Mouse (Mus musculus): ENCODE data around the gene Tctex1d4. TPM values are rescaled to one million over a fixed set of nuclear protein-coding genes. Genes with fewer than 3 reads are reported as not detected.
A peak's percentile ranks its signal among the peaks of the same experiment; 100 is the strongest.

Gene Tctex1d4
- polyA plus RNA-seq, 1 experiment from 2014 or later, result not detected

- under 1% methylated on average over 52 of the region's 52 CpGs for WGBS
- Histone ChIP-seq H3K27ac (replicated peaks) (peak within 1 kb of the TSS; percentile 94), H3K36me3 (peaks cover 65% of the 10 kb centered on the region)
Observed at GRCm38 (mm10) chr4:117155792-117156355, 29.3 kb downstream of the Tctex1d4 start, which contains the start of gene Rps8. Gene Rps8, minus strand, starts transcription at chr4:117156243.

GRCm38 (mm10) chr4:117156372-117156771 lies 29.8 kb downstream of the Tctex1d4 start:
- peak overlapping the region; percentile 85 for H3K4me3 ChIP-seq
- peak overlapping the region; percentile 94 for H3K27ac ChIP-seq (replicated peaks)
- ATAC-seq (ENCODE audit: extremely low read depth, insufficient number of reproducible peaks, low FRiP score, low TSS enrichment), result no peak
- 31% methylated on average over 6 of the region's 6 CpGs for WGBS
- H3K36me3 ChIP-seq, result peaks cover 65% of the 10 kb centered on the region
- H3K9ac ChIP-seq, result peak overlapping the region; percentile 99
- H3K27me3 ChIP-seq (replicated peaks), result no peaks in the 10 kb centered on the region
- peak overlapping the region; percentile 77 for H3K4me2 ChIP-seq
- peaks cover 29% of the 10 kb centered on the region for H3K4me1 ChIP-seq
- H3K9me3 ChIP-seq, result no peaks in the 10 kb centered on the region

More at GRCm38 (mm10) chr4:117155792-117156355, 29.3 kb downstream of the Tctex1d4 start, which contains the start of gene Rps8:
- peak within 1 kb of the TSS; percentile 99 for H3K9ac ChIP-seq
- peak; percentile 76 for ATAC-seq (ENCODE audit: extremely low read depth, insufficient number of reproducible peaks, low FRiP score, low TSS enrichment)
- H3K4me2 ChIP-seq, result peak within 1 kb of the TSS; percentile 77
- H3K27me3 ChIP-seq (replicated peaks), result no peaks in the 10 kb centered on the region
- peaks cover 29% of the 10 kb centered on the region for H3K4me1 ChIP-seq
- H3K9me3 ChIP-seq, result no peaks in the 10 kb centered on the region
- peak within 1 kb of the TSS; percentile 85 for H3K4me3 ChIP-seq

DNA sequence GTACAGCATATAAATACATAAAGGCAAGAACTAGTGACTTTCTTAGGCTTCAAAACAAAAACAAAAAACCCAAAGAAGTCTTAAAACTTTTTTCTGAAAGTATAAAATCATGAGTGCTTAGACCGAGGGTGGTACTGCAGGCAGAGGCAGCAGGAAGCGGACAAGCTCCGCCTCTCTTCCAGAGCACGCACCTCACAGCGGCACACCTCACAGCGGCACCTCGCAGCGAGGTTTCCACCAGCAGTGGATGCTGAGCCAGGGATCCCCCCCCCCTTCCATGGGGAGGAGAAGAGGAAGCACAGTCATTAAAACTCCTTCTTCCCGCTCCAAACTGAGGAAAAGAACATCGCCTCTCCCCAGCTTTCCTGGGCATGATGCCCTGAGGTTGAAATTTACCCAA lies 33.1 kb downstream of the Tctex1d4 start:
- Histone ChIP-seq H3K4me2 (no peak overlapping the region), H3K36me3 (peaks cover 66% of the 10 kb centered on the region), H3K27me3 (replicated peaks) (no peaks in the 10 kb centered on the region), H3K4me1 (peaks cover 4% of the 10 kb centered on the region), H3K9ac (no peak overlapping the region), H3K27ac (replicated peaks) (no peak overlapping the region), H3K4me3 (no peak overlapping the region), H3K9me3 (no peaks in the 10 kb centered on the region)
- 82% methylated on average over 10 of the region's 10 CpGs for WGBS
- no peak for ATAC-seq (ENCODE audit: extremely low read depth, insufficient number of reproducible peaks, low FRiP score, low TSS enrichment)

DNA sequence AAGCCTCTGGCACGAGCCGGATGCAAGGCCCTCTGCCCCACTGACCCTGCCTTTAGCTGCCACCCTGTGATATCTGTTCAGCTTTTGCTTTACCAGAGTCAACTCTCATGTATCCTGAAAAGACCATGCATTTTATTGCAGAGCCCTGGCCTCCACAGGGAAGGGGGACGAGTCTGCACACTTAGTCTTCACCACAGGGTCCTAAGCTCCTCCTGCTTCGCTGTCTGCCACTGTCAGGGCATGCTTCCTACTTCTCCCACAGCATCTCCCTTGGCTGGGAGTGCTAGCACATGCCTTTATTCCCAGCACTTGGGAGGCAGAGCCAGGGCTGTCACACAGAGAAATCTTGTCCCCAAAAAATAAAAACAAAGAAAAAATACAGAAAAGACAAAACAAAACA lies 34.6 kb downstream of the Tctex1d4 start:
- 79% methylated on average over 4 of the region's 4 CpGs for WGBS
- Histone ChIP-seq H3K36me3 (peaks cover 79% of the 10 kb centered on the region), H3K4me3 (no peak overlapping the region), H3K27ac (replicated peaks) (no peak overlapping the region), H3K27me3 (replicated peaks) (no peaks in the 10 kb centered on the region), H3K4me2 (no peak overlapping the region), H3K9ac (no peak overlapping the region), H3K9me3 (no peaks in the 10 kb centered on the region), H3K4me1 (no peaks in the 10 kb centered on the region)
- no peak for ATAC-seq (ENCODE audit: extremely low read depth, insufficient number of reproducible peaks, low FRiP score, low TSS enrichment)

DNA sequence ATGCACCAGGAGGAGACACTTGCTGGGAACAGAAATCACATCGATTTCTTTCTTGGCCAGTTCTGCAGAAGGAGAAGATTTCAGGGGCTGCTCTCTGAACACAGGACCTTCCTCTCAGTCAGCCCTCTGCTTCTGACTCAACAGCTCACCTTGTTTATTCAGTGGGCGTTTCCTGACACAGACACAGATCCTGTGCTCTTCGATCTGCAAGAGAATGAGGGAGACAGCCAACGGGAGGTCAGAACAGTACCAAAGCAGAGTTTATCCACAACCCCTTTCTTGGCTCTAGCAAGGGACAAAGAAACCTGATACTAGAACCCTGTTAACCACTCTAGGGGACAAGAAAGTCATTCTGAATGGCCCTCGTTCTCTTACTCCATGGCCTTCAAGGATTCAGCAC lies 43.3 kb downstream of the Tctex1d4 start:
- H3K4me1 ChIP-seq, result no peaks in the 10 kb centered on the region
- no peaks in the 10 kb centered on the region for H3K9me3 ChIP-seq
- no peak overlapping the region for H3K27ac ChIP-seq (replicated peaks)
- no peak overlapping the region for H3K9ac ChIP-seq
- peaks cover 99% of the 10 kb centered on the region for H3K36me3 ChIP-seq
- no peaks in the 10 kb centered on the region for H3K27me3 ChIP-seq (replicated peaks)
- 89% methylated on average over 5 of the region's 5 CpGs for WGBS
- no peak overlapping the region for H3K4me2 ChIP-seq
- no peak overlapping the region for H3K4me3 ChIP-seq
- ATAC-seq (ENCODE audit: extremely low read depth, insufficient number of reproducible peaks, low FRiP score, low TSS enrichment), result no peak

Small RNA genes within 50 kb of the gene (microRNA-seq; reads per million reads assigned to microRNA genes)
- gene Gm22398, result not detected

Other genes with a start within 250 kb of the Tctex1d4 start
- gene Zswim5, start 249.4 kb upstream of the Tctex1d4 start, polyA plus RNA-seq (2015; fragmentation: Nextera tagmentation; extraction: Ambion mirVana), result 0.43 and 0.66 TPM in 2 replicates
- gene Urod, start 132.4 kb upstream of the Tctex1d4 start, polyA plus RNA-seq (2015; fragmentation: Nextera tagmentation; extraction: Ambion mirVana), result 88.9 and 99.1 TPM in 2 replicates
- 5.1 and 6.0 TPM in 2 replicates for gene Hectd3, start 131.5 kb upstream of the Tctex1d4 start, polyA plus RNA-seq (2015; fragmentation: Nextera tagmentation; extraction: Ambion mirVana)
- 25.4 and 25.5 TPM in 2 replicates for gene Eif2b3, start 107.4 kb upstream of the Tctex1d4 start, polyA plus RNA-seq (2015; fragmentation: Nextera tagmentation; extraction: Ambion mirVana)
- gene Ptch2, start 30.7 kb upstream of the Tctex1d4 start, polyA plus RNA-seq (2015; fragmentation: Nextera tagmentation; extraction: Ambion mirVana), result 3.1 and 3.6 TPM in 2 replicates
- 2.8 and 3.1 TPM in 2 replicates for gene Btbd19, start 1.1 kb upstream of the Tctex1d4 start, polyA plus RNA-seq (2015; fragmentation: Nextera tagmentation; extraction: Ambion mirVana)
- gene Plk3, start 7.2 kb downstream of the Tctex1d4 start, polyA plus RNA-seq (2015; fragmentation: Nextera tagmentation; extraction: Ambion mirVana), result 2.1 TPM in 2 replicates
- 616 and 654 TPM in 2 replicates for gene Rps8, start 29.4 kb downstream of the Tctex1d4 start, polyA plus RNA-seq (2015; fragmentation: Nextera tagmentation; extraction: Ambion mirVana)
- 42.0 and 44.2 TPM in 2 replicates for gene Kif2c, start 55.8 kb downstream of the Tctex1d4 start, polyA plus RNA-seq (2015; fragmentation: Nextera tagmentation; extraction: Ambion mirVana)
- 25.0 and 28.5 TPM in 2 replicates for gene Tmem53, start 125.2 kb downstream of the Tctex1d4 start, polyA plus RNA-seq (2015; fragmentation: Nextera tagmentation; extraction: Ambion mirVana)
- gene Armh1, start 125.3 kb downstream of the Tctex1d4 start, polyA plus RNA-seq (2015; fragmentation: Nextera tagmentation; extraction: Ambion mirVana), result 0.35 and 0.51 TPM in 2 replicates

All from heart, embryonic 13.5 days (tissue).